Mouse (Mus musculus) macrophage (primary cell): ENCODE data around the gene Paxx. TPM values are rescaled to one million over a fixed set of nuclear protein-coding genes. Genes with fewer than 3 reads are reported as not detected.

ENCODE experiments used
- H3K27ac ChIP-seq: fragments of 350-480 bp; formaldehyde crosslinking; 2 replicates; pipeline ENCODE4 v1.9.0; 2021
- H3K36me3 ChIP-seq: fragments of 350-480 bp; formaldehyde crosslinking; 2 replicates; pipeline ENCODE4 v1.9.0; 2021; ENCODE audit errors: inconsistent target
- H3K4me3 ChIP-seq: fragments of 350-480 bp; formaldehyde crosslinking; 2 replicates; pipeline ENCODE4 v1.9.0; 2021; ENCODE audit errors: inconsistent target
- H3K79me2 ChIP-seq: fragments of 350-480 bp; formaldehyde crosslinking; 2 replicates; pipeline ENCODE4 v1.9.0; 2021; ENCODE audit errors: inconsistent target
- WGBS: methylation state at CpG from one replicate; pipeline ENCODE4 v1.1.7; 2026; ENCODE audit warnings: inconsistent platforms; ENCODE audit not compliant: missing documents; 5-methylcytosine and 5-hydroxymethylcytosine counted together
- polyA plus RNA-seq: library from polyadenylated mRNA; stranded (reverse); fragments of 250-400 nt; gene quantifications from 3 replicates; pipeline ENCODE4 v1.2.4, GENCODE M21; 2018; ENCODE audit warnings: inconsistent platforms

The Paxx gene
- polyA plus RNA-seq, 1 experiment from 2014 or later: 6.4 TPM

DNA sequence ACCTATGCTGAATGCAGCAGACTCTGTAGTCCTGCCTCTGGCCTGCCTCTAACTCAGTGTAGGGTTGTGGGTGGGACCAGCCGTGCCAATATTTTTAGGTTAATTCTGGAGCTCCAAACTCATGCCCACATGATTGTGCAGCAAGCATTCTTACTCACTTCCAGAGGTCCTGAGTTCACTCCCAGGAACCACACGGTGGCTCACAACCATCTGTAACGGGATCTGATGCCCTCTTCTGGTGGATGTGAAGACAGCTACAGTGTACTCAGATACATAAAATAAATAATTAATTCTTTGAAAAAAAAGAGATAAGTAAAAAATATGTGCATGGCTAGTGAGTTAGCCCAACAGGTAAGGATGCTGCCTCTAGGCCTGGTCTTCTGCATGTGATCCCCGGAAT is 35.6 kb upstream of the Paxx start:
- WGBS: 53% methylated on average over 4 of the region's 4 CpGs
- Histone ChIP-seq H3K27ac (no peak overlapping the region), H3K79me2 (peaks cover 8% of the 10 kb centered on the region), H3K36me3 (no peaks in the 10 kb centered on the region), H3K4me3 (no peak overlapping the region)

DNA sequence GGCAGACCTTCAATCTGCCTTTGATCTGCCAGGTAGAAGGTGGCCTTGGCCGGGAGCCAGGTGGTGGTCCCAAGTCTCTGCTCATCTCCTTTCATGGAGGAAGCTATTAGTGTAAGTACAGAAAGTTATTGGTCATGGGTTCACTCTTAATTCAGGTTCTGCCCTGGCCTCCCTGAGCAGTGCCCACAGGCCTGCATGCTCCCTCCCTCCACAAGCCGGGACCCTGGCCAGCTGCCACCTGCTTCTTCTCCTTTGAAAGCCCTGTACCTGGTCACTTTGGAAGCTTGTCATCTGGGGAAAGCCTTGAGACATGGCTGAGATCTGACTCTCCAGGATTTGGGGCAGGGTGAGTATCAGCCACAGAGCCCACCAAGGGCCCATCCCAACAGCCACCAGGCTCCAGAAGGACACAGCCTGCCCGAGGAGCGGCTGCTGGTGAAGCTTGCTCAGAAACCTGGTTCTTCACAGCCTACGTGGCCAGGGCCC is 32.6 kb upstream of the Paxx start, which contains the start of gene Lcn12:
Lcn12 (minus strand) TSS at position 436 of the 486 bp plus-strand sequence.
- Histone ChIP-seq H3K4me3 (no peak within 1 kb of the TSS), H3K36me3 (no peaks in the 10 kb centered on the region), H3K79me2 (no peaks in the 10 kb centered on the region), H3K27ac (no peak within 1 kb of the TSS)
- 91% methylated on average over 5 of the region's 5 CpGs for WGBS

DNA sequence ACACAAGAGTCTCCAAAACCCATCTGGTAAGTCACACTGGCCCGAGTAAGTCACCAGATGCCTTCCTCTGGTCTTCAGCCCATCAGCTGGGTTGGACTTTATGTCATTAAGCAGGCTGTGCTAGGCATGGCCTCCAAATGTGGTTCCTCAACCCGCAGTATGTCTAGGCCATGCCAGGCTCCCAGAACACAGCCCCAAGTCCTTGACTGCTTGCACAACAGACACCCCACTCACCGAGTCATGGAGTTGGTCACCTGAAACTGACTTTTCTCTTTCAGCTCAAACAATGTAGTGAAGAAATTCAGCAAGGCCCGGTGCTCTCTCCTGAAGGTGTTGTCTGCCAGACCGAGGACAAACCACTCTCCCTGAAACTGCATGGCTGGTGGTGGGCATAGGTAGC is 32.1 kb upstream of the Paxx start:
- WGBS: 83% methylated on average over 5 of the region's 5 CpGs
- Histone ChIP-seq H3K79me2 (no peaks in the 10 kb centered on the region), H3K36me3 (no peaks in the 10 kb centered on the region), H3K27ac (no peak overlapping the region), H3K4me3 (no peak overlapping the region)

DNA sequence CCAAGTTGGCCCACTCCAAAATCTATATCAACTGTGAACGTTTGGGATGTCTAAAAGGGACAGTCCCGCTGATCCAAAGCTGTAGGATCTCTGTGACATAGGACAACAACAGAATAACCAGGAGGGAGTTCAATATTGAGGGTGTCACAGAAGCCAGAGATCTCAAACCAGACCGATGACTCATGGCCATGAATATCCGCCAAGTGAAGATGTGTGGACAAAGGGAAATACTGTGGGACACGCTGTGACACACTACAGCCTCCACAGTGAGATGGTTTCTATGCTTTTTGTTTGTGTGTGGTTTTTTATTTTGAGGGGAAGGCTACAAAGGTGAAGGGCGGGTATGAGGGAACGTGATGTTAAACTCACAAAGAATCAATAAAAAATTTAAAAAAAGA is 27.8 kb upstream of the Paxx start:
- Histone ChIP-seq H3K36me3 (no peaks in the 10 kb centered on the region), H3K27ac (no peak overlapping the region), H3K79me2 (no peaks in the 10 kb centered on the region), H3K4me3 (no peak overlapping the region)
- WGBS: 80% methylated on average over 7 of the region's 7 CpGs

DNA sequence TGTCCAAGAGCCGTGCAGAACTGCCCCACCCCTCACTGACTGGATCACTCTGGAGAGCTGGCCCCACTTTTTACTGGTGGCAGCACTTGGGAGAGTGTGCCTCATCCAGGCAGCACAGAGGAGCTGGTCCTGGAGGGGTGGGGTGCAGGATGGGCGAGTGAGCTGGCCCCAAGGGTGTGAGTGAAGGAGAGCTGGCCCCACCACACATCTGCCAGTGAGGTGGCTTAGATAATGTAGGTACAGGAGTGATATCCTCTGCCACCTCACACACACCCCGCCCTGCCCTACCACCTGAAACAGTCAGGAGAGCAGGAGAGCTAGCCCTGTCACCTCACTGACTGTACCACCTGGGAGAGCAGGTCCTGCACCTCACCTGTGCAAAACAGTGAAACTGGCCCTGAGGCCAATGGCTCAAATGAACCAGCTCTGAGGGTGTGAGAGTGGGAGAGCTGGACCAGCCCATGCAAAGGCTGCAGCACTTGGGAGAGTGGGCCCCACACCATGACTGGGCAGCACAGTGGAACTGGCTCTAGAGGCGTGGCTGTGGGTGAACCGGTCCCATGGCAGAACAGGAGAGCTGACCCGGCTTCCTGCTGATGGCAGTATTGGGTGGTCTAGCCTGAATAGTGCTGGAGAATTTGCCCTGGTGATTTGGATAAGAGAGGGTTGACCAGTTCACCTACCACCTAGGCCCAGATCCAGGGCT is 27.2 kb upstream of the Paxx start:
- 88% methylated on average over 6 of the region's 6 CpGs for WGBS

DNA sequence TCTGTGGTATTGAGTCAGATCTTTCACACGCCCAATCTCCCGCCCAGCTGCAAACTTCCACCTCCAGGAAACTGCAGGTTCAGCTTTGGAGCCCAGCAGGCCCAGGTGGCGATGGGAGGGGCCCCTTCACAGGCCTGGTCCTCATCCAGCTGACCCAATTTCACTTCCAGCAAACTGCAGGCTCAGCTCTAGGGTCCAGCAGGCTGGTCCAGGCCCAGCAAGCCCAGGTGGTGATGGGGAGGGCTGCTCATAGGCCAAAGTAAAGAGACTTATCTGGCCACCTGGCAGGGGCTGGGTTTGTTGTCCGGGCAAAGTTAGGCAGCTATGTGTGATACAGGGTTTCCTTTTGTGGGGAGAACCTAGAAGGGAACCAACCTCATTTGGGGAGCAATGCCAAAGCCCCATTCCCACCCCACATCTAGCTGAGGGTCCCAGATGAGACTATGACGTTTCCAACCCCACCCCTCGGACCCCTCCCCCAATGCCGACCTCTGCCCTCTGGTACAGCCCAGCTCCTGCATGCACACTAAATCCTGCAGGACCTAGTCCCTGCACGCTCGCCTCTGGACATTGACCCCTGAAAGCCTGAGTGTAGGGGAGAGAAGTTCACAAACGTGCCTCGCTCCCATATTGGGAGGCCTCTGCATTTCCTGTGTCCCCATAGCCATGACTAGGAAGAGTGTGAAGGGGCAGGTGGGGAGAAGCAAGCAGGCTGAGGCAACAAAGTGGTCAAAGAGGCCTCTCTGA is 24.2 kb upstream of the Paxx start:
- H3K27ac ChIP-seq: no peak overlapping the region
- 88% methylated on average over 11 of the region's 11 CpGs for WGBS
- no peaks in the 10 kb centered on the region for H3K79me2 ChIP-seq

More for the DNA sequence above, 27.2 kb upstream of the Paxx start:
- no peak overlapping the region for H3K4me3 ChIP-seq
- H3K27ac ChIP-seq: no peak overlapping the region
- H3K36me3 ChIP-seq: no peaks in the 10 kb centered on the region
- no peaks in the 10 kb centered on the region for H3K79me2 ChIP-seq

DNA sequence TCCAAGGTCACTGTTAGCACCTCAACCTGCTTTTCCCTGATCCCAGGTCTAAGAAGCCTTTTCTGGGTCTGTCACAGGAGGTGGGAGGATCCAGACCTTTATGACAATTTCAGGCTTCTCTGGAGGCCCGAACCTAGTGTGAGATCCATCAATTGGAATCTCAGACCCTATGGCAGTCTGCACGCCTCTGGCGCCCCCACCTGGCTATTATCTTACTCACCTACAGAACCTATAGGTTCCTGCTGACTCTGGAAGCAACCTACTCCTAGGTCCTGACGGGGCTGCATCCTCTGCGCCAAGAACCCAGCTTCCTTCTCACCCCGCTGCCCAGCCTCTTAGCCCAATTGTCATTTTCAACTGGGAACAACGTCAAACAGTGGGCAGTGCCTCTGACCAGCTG is 22.1 kb upstream of the Paxx start:
- Histone ChIP-seq H3K36me3 (no peaks in the 10 kb centered on the region), H3K4me3 (no peak overlapping the region), H3K27ac (no peak overlapping the region), H3K79me2 (no peaks in the 10 kb centered on the region)
- WGBS: 12% methylated on average over 7 of the region's 7 CpGs

More for the DNA sequence above, 24.2 kb upstream of the Paxx start:
- Histone ChIP-seq H3K36me3 (no peaks in the 10 kb centered on the region), H3K4me3 (no peak overlapping the region)

DNA sequence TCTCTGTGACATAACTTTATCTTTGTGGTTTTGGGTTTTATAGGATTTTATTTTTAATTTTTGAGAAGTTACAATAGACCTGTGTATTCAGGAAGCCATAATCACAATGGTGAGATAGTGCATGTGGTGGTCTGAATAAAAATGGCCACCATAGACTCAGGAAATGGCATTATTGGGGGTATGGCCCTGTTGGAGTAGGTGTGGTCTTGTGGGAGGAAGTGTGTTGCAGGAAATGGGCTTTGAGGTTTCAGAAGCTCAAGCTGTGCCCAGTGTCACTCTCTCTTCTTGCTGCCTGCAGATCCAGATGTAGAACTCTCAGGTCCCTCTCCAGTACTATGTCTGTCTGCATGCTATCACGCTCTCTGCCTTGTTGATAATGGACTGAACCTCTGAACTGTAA is 19.6 kb upstream of the Paxx start:
- no peak overlapping the region for H3K27ac ChIP-seq
- 95% methylated on average over 1 of the region's 1 CpGs for WGBS
- no peaks in the 10 kb centered on the region for H3K79me2 ChIP-seq
- H3K36me3 ChIP-seq: no peaks in the 10 kb centered on the region
- no peak overlapping the region for H3K4me3 ChIP-seq

DNA sequence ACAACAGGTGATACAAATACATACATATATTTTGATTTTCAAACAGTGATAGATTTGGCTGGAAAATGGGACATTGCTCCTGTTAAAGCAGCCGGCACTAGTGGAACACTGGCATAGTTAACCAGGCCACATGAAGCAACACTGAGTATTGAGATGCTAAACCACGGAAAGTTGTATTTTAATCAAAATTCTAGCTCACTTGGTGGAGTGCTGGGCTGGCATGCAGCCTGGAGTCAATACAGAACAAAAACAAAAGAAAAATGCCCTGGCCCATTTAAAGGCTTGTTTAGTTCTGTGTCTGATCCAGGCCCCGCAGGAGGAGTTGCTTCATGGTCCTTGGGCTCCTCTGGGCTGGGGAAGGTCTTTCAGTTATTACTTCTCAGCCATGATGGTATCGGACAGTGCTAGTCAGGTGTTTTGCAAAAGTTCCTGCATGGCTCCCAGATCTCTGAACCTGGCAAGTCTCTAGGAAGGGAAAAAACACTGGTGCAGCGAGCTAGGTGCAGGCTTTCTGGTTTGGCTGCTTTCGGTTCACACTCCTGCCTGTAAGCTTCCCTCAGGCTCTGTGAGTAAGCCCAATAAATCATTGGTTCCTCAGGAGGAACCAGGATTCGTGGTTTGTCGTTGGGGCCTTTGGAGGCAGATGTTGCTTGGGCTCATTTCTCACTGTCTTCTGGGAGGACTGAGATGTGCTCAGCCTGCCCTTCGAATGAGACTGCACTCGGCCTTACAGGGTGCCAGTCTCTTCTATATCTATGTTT is 18.8 kb upstream of the Paxx start:
- no peak overlapping the region for H3K27ac ChIP-seq
- no peaks in the 10 kb centered on the region for H3K36me3 ChIP-seq
- WGBS: 60% methylated on average over 10 of the region's 10 CpGs

DNA sequence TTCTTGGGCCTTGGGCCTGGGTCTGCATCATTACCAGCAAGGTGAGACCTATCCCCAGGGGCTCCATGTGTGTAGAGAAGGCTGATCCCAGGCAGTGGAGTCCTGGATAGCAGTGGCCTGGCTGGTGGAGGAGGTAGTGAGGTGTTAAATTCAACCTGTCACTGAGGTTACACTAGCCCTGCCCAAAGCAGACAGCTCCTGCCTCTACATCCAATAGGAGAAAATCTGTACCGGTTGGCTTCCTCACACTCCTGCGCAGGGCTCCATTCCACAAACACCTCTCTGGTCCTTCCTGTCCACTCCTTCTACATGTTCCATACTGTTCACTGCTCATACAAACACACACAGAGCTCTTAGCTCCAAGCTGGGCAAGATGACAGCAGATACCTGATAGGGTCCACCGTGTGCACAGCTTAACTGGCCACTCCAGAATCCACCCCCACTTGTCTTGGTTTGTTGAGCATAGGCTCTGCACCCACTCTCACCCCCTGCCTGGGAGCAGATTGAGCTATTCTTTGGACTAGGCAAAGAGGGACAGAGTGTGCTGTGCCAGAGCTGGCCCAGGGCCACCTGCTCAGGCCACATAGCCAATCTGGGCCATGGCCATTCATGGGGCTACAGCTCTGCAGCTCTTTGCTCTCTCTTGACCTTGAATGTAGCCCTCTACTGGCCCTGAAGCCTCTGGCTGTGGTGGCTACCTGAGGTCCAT is 17.2 kb upstream of the Paxx start:
- no peaks in the 10 kb centered on the region for H3K79me2 ChIP-seq
- H3K27ac ChIP-seq: no peak overlapping the region
- no peak overlapping the region for H3K4me3 ChIP-seq
- 95% methylated on average over 3 of the region's 3 CpGs for WGBS
- H3K36me3 ChIP-seq: no peaks in the 10 kb centered on the region

More for the DNA sequence above, 18.8 kb upstream of the Paxx start:
- H3K4me3 ChIP-seq: no peak overlapping the region
- H3K79me2 ChIP-seq: no peaks in the 10 kb centered on the region

DNA sequence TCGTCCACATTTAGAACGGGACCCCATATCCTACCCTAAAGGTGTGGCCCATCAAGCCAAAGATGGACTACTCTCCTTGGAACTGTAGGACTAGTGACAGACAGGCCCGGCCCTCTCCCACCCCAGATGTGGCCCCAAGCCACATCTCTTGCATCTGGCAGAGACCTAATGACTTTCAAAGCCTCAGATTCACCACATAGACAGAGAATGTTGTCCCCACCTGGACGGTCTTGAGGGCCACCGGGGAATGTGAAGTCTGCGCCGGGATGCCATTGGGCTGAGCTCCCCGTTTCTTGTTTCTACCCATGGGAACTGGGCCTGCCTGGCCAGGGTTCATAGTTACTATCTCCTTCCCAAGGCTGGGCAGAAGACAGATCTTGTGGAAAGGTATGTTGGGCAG is 16.6 kb upstream of the Paxx start:
- no peak overlapping the region for H3K27ac ChIP-seq
- H3K79me2 ChIP-seq: no peaks in the 10 kb centered on the region
- H3K4me3 ChIP-seq: no peak overlapping the region
- no peaks in the 10 kb centered on the region for H3K36me3 ChIP-seq
- WGBS: 89% methylated on average over 8 of the region's 8 CpGs

DNA sequence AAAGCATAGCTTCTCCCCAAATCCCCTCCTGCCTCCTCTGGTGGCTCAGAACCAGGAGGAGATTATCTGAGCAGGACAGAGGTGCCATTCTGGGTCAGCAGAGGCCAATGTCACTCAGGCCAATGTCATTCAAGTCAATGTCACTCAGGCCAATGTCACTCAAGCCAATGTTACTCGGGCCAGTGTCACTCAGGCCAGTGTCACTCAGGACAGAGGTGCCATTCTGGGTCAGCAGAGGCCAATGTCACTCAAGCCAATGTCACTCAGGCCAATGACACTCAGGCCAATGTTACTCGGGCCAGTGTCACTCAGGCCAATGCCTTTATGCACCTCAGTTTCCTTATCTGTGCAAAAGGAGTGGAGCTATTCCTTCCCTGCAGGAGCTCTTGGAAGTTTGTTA is 11.7 kb upstream of the Paxx start:
- no peaks in the 10 kb centered on the region for H3K79me2 ChIP-seq
- H3K36me3 ChIP-seq: no peaks in the 10 kb centered on the region
- no peak overlapping the region for H3K4me3 ChIP-seq
- H3K27ac ChIP-seq: no peak overlapping the region
- 89% methylated on average over 2 of the region's 2 CpGs for WGBS

DNA sequence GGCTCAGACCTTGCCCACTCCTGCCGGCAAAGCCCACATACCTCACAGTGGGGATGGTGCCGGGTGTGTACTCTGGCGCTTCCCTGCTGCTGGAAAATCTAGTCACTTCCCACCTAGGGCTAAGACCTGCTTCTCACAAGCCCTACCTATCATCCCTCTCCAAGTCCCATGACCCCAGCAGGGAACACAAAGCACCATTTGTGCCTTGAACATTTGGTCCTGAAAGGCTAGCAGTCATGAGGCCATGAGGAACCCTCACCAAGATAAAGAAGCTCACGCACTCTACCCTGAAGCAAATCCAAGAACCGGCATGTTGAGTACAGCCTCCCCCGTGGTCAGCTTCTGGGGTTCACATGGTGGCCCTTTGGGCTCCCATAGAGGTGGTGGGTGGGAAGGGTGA is 9.1 kb upstream of the Paxx start, which contains the start of gene Ptgds:
Ptgds (minus strand) TSS at position 78 of the 400 bp plus-strand sequence.
- H3K27ac ChIP-seq: no peak within 1 kb of the TSS
- H3K4me3 ChIP-seq: no peak within 1 kb of the TSS
- H3K79me2 ChIP-seq: no peaks in the 10 kb centered on the region
- 88% methylated on average over 6 of the region's 6 CpGs for WGBS
- no peaks in the 10 kb centered on the region for H3K36me3 ChIP-seq
